Mouse (Mus musculus): ENCODE measurements around the gene Itgb1bp1.

The Itgb1bp1 gene

GRCm38 (mm10) chr12:21286243-21286622, at the start of gene Itgb1bp1:
Itgb1bp1 (minus strand) TSS chr12:21286284.
- DNase-seq, result peak; percentile 95 to 96

- peak in 1 of 2 experiments; percentile 34 for DNase-seq
Measured at GRCm38 (mm10) chr12:21335869-21336268, 49.8 kb upstream of the Itgb1bp1 start.

- no peak for DNase-seq
Measured at GRCm38 (mm10) chr12:21333766-21334165, 47.7 kb upstream of the Itgb1bp1 start.

GRCm38 (mm10) chr12:21333021-21333420, 46.9 kb upstream of the Itgb1bp1 start:
- no peak for DNase-seq

- DNase-seq, result no peak
Measured at GRCm38 (mm10) chr12:21331711-21332110, 45.6 kb upstream of the Itgb1bp1 start.

- DNase-seq, result no peak
Measured at GRCm38 (mm10) chr12:21330961-21331576, 45.0 kb upstream of the Itgb1bp1 start.

- DNase-seq, result no peak
Measured at GRCm38 (mm10) chr12:21329661-21330400, 43.7 kb upstream of the Itgb1bp1 start.

GRCm38 (mm10) chr12:21326325-21326724, 40.2 kb upstream of the Itgb1bp1 start:
- DNase-seq, result no peak

GRCm38 (mm10) chr12:21325266-21325665, 39.2 kb upstream of the Itgb1bp1 start:
- no peak for DNase-seq

GRCm38 (mm10) chr12:21324101-21324500, 38.0 kb upstream of the Itgb1bp1 start:
- DNase-seq, result no peak

GRCm38 (mm10) chr12:21322856-21323255, 36.8 kb upstream of the Itgb1bp1 start:
- no peak for DNase-seq

GRCm38 (mm10) chr12:21322296-21322695, 36.2 kb upstream of the Itgb1bp1 start:
- DNase-seq, result no peak

- no peak for DNase-seq
Measured at GRCm38 (mm10) chr12:21321170-21321569, 35.1 kb upstream of the Itgb1bp1 start.

GRCm38 (mm10) chr12:21320317-21320716, 34.2 kb upstream of the Itgb1bp1 start:
- DNase-seq, result no peak

GRCm38 (mm10) chr12:21318143-21318895, 32.2 kb upstream of the Itgb1bp1 start:
- DNase-seq, result peak; percentile 43 to 64

GRCm38 (mm10) chr12:21316869-21317265, 30.8 kb upstream of the Itgb1bp1 start:
- DNase-seq, result no peak

GRCm38 (mm10) chr12:21315923-21316868, 30.1 kb upstream of the Itgb1bp1 start, which contains the start of gene Iah1:
Iah1 (plus strand) TSS chr12:21316389.
- DNase-seq, result peak; percentile 84

GRCm38 (mm10) chr12:21312201-21312600, 26.1 kb upstream of the Itgb1bp1 start:
- DNase-seq, result no peak

- no peak for DNase-seq
Measured at GRCm38 (mm10) chr12:21306721-21307120, 20.6 kb upstream of the Itgb1bp1 start.

GRCm38 (mm10) chr12:21305741-21306140, 19.7 kb upstream of the Itgb1bp1 start:
- DNase-seq, result no peak

GRCm38 (mm10) chr12:21302361-21302783, 16.3 kb upstream of the Itgb1bp1 start:
- no peak for DNase-seq

- no peak for DNase-seq
Measured at GRCm38 (mm10) chr12:21301932-21302331, 15.8 kb upstream of the Itgb1bp1 start.

Data from thymus, adult 18-20 months (tissue).